Mouse (Mus musculus) liver, postnatal 0 days (tissue): ENCODE measurements around the gene Mybbp1a. TPM values are rescaled to one million over a fixed set of nuclear protein-coding genes. Genes with fewer than 3 reads are reported as not detected.
"Not testable (repeated sequence)": the region's sequence is repeated elsewhere in the genome, so short reads cannot be mapped to it uniquely, and the experiment has no call there.

Source experiments
- ATAC-seq: fragments of 200-750 bp; cut with Nextera tagmentation; 2 replicates; pipeline ENCODE4 v1.8.0; 2017; ENCODE audit warnings: mild to moderate bottlenecking, moderate library complexity
- DNase-seq: peaks from one replicate; pipeline ENCODE4 v3.0.0-alpha.2; 2016
- H3K27ac ChIP-seq: fragments of 300-500 bp; sonication (generic); 2 replicates; pipeline ENCODE4 v1.5.1; 2014; ENCODE audit warnings: antibody characterized with exemption, moderate library complexity, mild to moderate bottlenecking, low read depth
- H3K27me3 ChIP-seq: fragments of 300-500 bp; sonication (generic); 2 replicates; pipeline ENCODE4 v1.6.1; 2014; ENCODE audit warnings: low read length, control low read depth, mixed read lengths; ENCODE audit not compliant: insufficient read depth
- H3K36me3 ChIP-seq: fragments of 300-500 bp; sonication (generic); replicated peaks from 2 replicates; pipeline ENCODE4 v1.6.1; 2014; ENCODE audit warnings: mild to moderate bottlenecking, control low read depth, low read length, moderate library complexity, mixed read lengths; ENCODE audit not compliant: insufficient read depth
- H3K4me1 ChIP-seq: fragments of 300-500 bp; sonication (generic); 2 replicates; pipeline ENCODE4 v1.6.1; 2014; ENCODE audit warnings: antibody characterized with exemption, mild to moderate bottlenecking, control low read depth; ENCODE audit not compliant: insufficient read depth
- H3K4me2 ChIP-seq: fragments of 300-500 bp; sonication (generic); 2 replicates; pipeline ENCODE4 v1.6.1; 2014; ENCODE audit warnings: low read depth, mild to moderate bottlenecking, low read length, moderate library complexity, mixed read lengths
- H3K4me3 ChIP-seq: fragments of 300-500 bp; sonication (generic); 2 replicates; pipeline ENCODE4 v1.5.1; 2014; ENCODE audit warnings: low read depth, low read length
- H3K9ac ChIP-seq: fragments of 300-500 bp; sonication (generic); replicated peaks from 2 replicates; pipeline ENCODE4 v1.6.1; 2014; ENCODE audit warnings: mild to moderate bottlenecking, moderate library complexity
- H3K9me3 ChIP-seq: fragments of 300-500 bp; sonication (generic); 2 replicates; pipeline ENCODE4 v1.6.1; 2016; ENCODE audit warnings: mild to moderate bottlenecking, control low read depth, low read length, mixed read lengths
- CTCF ChIP-seq: sonication (generic); IDR thresholded peaks from 2 replicates; pipeline ENCODE4 v1.5.1; 2016; ENCODE audit warnings: antibody characterized with exemption, low read depth
- EP300 ChIP-seq: IDR thresholded peaks from 2 replicates; pipeline ENCODE4 v1.6.1; 2016; ENCODE audit warnings: antibody characterized with exemption, low read depth, mild to moderate bottlenecking
- WGBS: fragments of 180-500 bp; shearing (Covaris S2); extraction: QIAGEN DNeasy Blood & Tissue Kit; methylation state at CpG from one replicate; pipeline ENCODE4 v1.1.7; 2014; ENCODE audit not compliant: insufficient replicate concordance; 5-methylcytosine and 5-hydroxymethylcytosine counted together
- polyA plus RNA-seq: library from polyadenylated mRNA; unstranded; fragments of >200 nt; fragmentation: Nextera tagmentation; extraction: Ambion mirVana; gene quantifications from 2 replicates; pipeline ENCODE4 v1.2.1, GENCODE M21; 2015

The Mybbp1a gene
- polyA plus RNA-seq, 1 experiment from 2014 or later: 44.5 TPM

GRCm38 (mm10) chr11:72434963-72435693 lies 6.0 kb upstream of the Mybbp1a start, which contains the start of gene Ggt6:
Gene Ggt6 (plus strand): TSS chr11:72435526.
- Histone ChIP-seq H3K4me3 (no peak within 1 kb of the TSS), H3K9me3 (no peaks in the 10 kb centered on the region)
- ATAC-seq: peak; percentile 91

GRCm38 (mm10) chr11:72435694-72436045 lies 5.5 kb upstream of the Mybbp1a start:
- ATAC-seq (no peak), DNase-seq (no peak)
- Histone ChIP-seq H3K4me2 (no peak overlapping the region; the same call in 1 of the 2 replicates), H3K4me3 (no peak overlapping the region), H3K9ac (no peak overlapping the region), H3K27me3 (no peaks in the 10 kb centered on the region), H3K27ac (peak overlapping the region; percentile 51; the same call in 1 of the 2 replicates), H3K4me1 (no peaks in the 10 kb centered on the region), H3K9me3 (no peaks in the 10 kb centered on the region), H3K36me3 (no peaks in the 10 kb centered on the region)
- 58% methylated on average over 2 of the region's 2 CpGs for WGBS
- no peak for TF ChIP-seq CTCF
- no peak for TF ChIP-seq EP300

More at GRCm38 (mm10) chr11:72434963-72435693, 6.0 kb upstream of the Mybbp1a start, which contains the start of gene Ggt6:
- Histone ChIP-seq H3K4me1 (no peaks in the 10 kb centered on the region), H3K36me3 (no peaks in the 10 kb centered on the region), H3K9ac (no peak within 1 kb of the TSS), H3K4me2 (no peak within 1 kb of the TSS; the same call in 1 of the 2 replicates), H3K27ac (peak within 1 kb of the TSS; percentile 51; the same call in 1 of the 2 replicates), H3K27me3 (no peaks in the 10 kb centered on the region)
- peak; percentile 53 for DNase-seq
- TF ChIP-seq CTCF (0 out of 2 replicates have a peak, but pooled peaks have one; percentile 3), EP300 (peak; percentile 61; the same call in 1 of the 2 replicates)
- WGBS: 53% methylated on average over 11 of the region's 11 CpGs

GRCm38 (mm10) chr11:72436271-72436670 lies 4.9 kb upstream of the Mybbp1a start:
- no peak for ATAC-seq
- no peak overlapping the region for H3K27ac ChIP-seq
- DNase-seq: no peak
- H3K27me3 ChIP-seq: no peaks in the 10 kb centered on the region
- H3K4me3 ChIP-seq: no peak overlapping the region
- 81% methylated on average over 5 of the region's 5 CpGs for whole genome bisulfite sequencing
- H3K4me2 ChIP-seq: no peak overlapping the region
- no peaks in the 10 kb centered on the region for H3K36me3 ChIP-seq
- H3K9ac ChIP-seq: no peak overlapping the region
- no peaks in the 10 kb centered on the region for H3K9me3 ChIP-seq
- no peaks in the 10 kb centered on the region for H3K4me1 ChIP-seq
- TF ChIP-seq CTCF: no peak
- TF ChIP-seq EP300: no peak

- Histone ChIP-seq H3K4me3 (no peak overlapping the region), H3K4me1 (peaks cover 5% of the 10 kb centered on the region), H3K9me3 (no peaks in the 10 kb centered on the region), H3K4me2 (no peak overlapping the region), H3K36me3 (no peaks in the 10 kb centered on the region), H3K27ac (no peak overlapping the region), H3K9ac (no peak overlapping the region), H3K27me3 (no peaks in the 10 kb centered on the region)
- ATAC-seq: no peak
- TF ChIP-seq CTCF: no peak
- TF ChIP-seq EP300: no peak
- WGBS: 84% methylated on average over 16 of the region's 16 CpGs
- no peak for DNase-seq
Measured at GRCm38 (mm10) chr11:72436756-72437650, 4.2 kb upstream of the Mybbp1a start.

GRCm38 (mm10) chr11:72438411-72438810 lies 2.7 kb upstream of the Mybbp1a start:
- Histone ChIP-seq H3K27me3 (no peaks in the 10 kb centered on the region), H3K27ac (no peak overlapping the region), H3K36me3 (peaks cover 11% of the 10 kb centered on the region), H3K4me3 (no peak overlapping the region), H3K9ac (no peak overlapping the region), H3K9me3 (no peaks in the 10 kb centered on the region), H3K4me1 (peaks cover 13% of the 10 kb centered on the region), H3K4me2 (no peak overlapping the region)
- TF ChIP-seq EP300 (no peak), CTCF (no peak)
- no peak for ATAC-seq
- DNase-seq: no peak
- 55% methylated on average over 4 of the region's 4 CpGs for WGBS

- peak; percentile 34 for ATAC-seq
- Histone ChIP-seq H3K9ac (peak overlapping the region; percentile 81), H3K4me3 (peak overlapping the region; percentile 68), H3K4me2 (peak overlapping the region; percentile 90), H3K36me3 (peaks cover 32% of the 10 kb centered on the region), H3K27ac (peak overlapping the region; percentile 77), H3K4me1 (peaks cover 13% of the 10 kb centered on the region)
- not testable (repeated sequence) for H3K27me3 ChIP-seq, DNase-seq, H3K9me3 ChIP-seq
- WGBS: 31% methylated on average over 6 of the region's 6 CpGs
Measured at GRCm38 (mm10) chr11:72440597-72440964, 574 bp upstream of the Mybbp1a start.
